Mouse (Mus musculus) layer of hippocampus, postnatal 36 days (tissue): ENCODE measurements around the gene Cib2. TPM values are rescaled to one million over a fixed set of nuclear protein-coding genes. Genes with fewer than 3 reads are reported as not detected.

Source experiments
- DNase-seq, 2 experiments: peaks; one replicate each; pipeline ENCODE4 v3.0.0; 2022
- total RNA-seq, 2 experiments: library from RNA; stranded (reverse); gene quantifications; 2 replicates each; pipeline ENCODE4 v1.2.3; 2021

Gene Cib2
- total RNA-seq, 2 experiments from 2014 or later: 21.6 to 22.0 TPM

GRCm38 (mm10) chr9:54544212-54544953 lies 15.6 kb downstream of the Cib2 start:
- no peak for DNase-seq

- no peak for DNase-seq
Observed at GRCm38 (mm10) chr9:54540801-54541200, 19.2 kb downstream of the Cib2 start.

GRCm38 (mm10) chr9:54538684-54539083 lies 21.3 kb downstream of the Cib2 start, which contains the start of gene Sh2d7:
Sh2d7 (plus strand) TSS chr9:54538984.
- DNase-seq: no peak

- no peak for DNase-seq
Observed at GRCm38 (mm10) chr9:54538244-54538643, 21.8 kb downstream of the Cib2 start.

GRCm38 (mm10) chr9:54537480-54537879 lies 22.5 kb downstream of the Cib2 start:
- no peak for DNase-seq

GRCm38 (mm10) chr9:54537030-54537429 lies 23.0 kb downstream of the Cib2 start:
- peak; percentile 74 to 81 for DNase-seq

GRCm38 (mm10) chr9:54536236-54536635 lies 23.8 kb downstream of the Cib2 start:
- no peak for DNase-seq

- peak; percentile 77 to 83 for DNase-seq
Observed at GRCm38 (mm10) chr9:54533975-54534374, 26.0 kb downstream of the Cib2 start.

- no peak for DNase-seq
Observed at GRCm38 (mm10) chr9:54532926-54533325, 27.1 kb downstream of the Cib2 start.

- no peak for DNase-seq
Observed at GRCm38 (mm10) chr9:54531421-54531820, 28.6 kb downstream of the Cib2 start.

- no peak for DNase-seq
Observed at GRCm38 (mm10) chr9:54530836-54531235, 29.2 kb downstream of the Cib2 start.

- no peak for DNase-seq
Observed at GRCm38 (mm10) chr9:54529950-54530349, 30.1 kb downstream of the Cib2 start.

- no peak for DNase-seq
Observed at GRCm38 (mm10) chr9:54527694-54528093, 32.3 kb downstream of the Cib2 start.

GRCm38 (mm10) chr9:54520286-54520685 lies 39.7 kb downstream of the Cib2 start:
- no peak for DNase-seq

- no peak for DNase-seq
Observed at GRCm38 (mm10) chr9:54518921-54519320, 41.1 kb downstream of the Cib2 start.

- DNase-seq: no peak
Observed at GRCm38 (mm10) chr9:54515991-54516390, 44.0 kb downstream of the Cib2 start.

GRCm38 (mm10) chr9:54502873-54503272 lies 57.1 kb downstream of the Cib2 start:
- no peak for DNase-seq

GRCm38 (mm10) chr9:54502111-54502495 lies 57.9 kb downstream of the Cib2 start:
- DNase-seq: no peak

- DNase-seq: peak; percentile 79 to 81
Observed at GRCm38 (mm10) chr9:54501453-54502110, 58.4 kb downstream of the Cib2 start, which contains the start of gene Dmxl2. Dmxl2 (minus strand) TSS chr9:54501626.

GRCm38 (mm10) chr9:54500832-54501452 lies 59.1 kb downstream of the Cib2 start:
- DNase-seq: peak in 1 of 2 experiments; percentile 51

- DNase-seq: no peak
Observed at GRCm38 (mm10) chr9:54499791-54500190, 60.2 kb downstream of the Cib2 start.

GRCm38 (mm10) chr9:54499291-54499690 lies 60.7 kb downstream of the Cib2 start:
- DNase-seq: no peak
